Mouse (Mus musculus) testis, adult 2 months (tissue): ENCODE results near the gene Spaca7.

Experiments
- CTCF ChIP-seq: fragments of 200-500 bp; IDR thresholded peaks from 2 replicates; pipeline ENCODE4 v1.5.1; 2012; ENCODE audit warnings: low read depth, mild to moderate bottlenecking, inconsistent platforms, low read length, moderate library complexity; ENCODE audit not compliant: control insufficient read depth, insufficient read depth, insufficient replicate concordance
- POLR2A ChIP-seq: fragments of 200-500 bp; IDR thresholded peaks from 2 replicates; pipeline ENCODE4 v1.6.1; 2012; ENCODE audit warnings: low read depth, mild to moderate bottlenecking, inconsistent platforms, low read length, moderate library complexity; ENCODE audit not compliant: control insufficient read depth

- TF ChIP-seq CTCF (no peak), POLR2A (no peak)
These were observed 36.5 kb upstream of the Spaca7 start for GRCm38 (mm10) chr8:12536306-12536705.
